In genomic region chr9:15279649-15280490, GRCm38 (mm10) we compare ENCODE assay signal across 8 mouse cellular contexts. TPM values are rescaled to one million over a fixed set of nuclear protein-coding genes. Genes with fewer than 3 reads are reported as not detected.
A peak's percentile ranks its signal among the peaks of the same experiment; 100 is the strongest.
DNase-seq lines count a peak whose midpoint lies in the region; ATAC-seq and TF ChIP-seq lines count a peak whose summit lies in the region.

Gene Med17, minus strand, starts transcription at chr9:15279931.

- intact Hi-C loops in heart, adult 2 months (cut with DNase I), result loop anchor here (2.0 kb wide), 2 partner anchors 27 to 77 kb away; partner anchors contain the start of genes 4931406C07Rik, Cep295 and Taf1d

- ATAC-seq in embryonic facial prominence, embryonic 14.5 days (ENCODE audit: low read depth), result peak; percentile 98
- peak; percentile 98 for ATAC-seq in limb, embryonic 13.5 days (ENCODE audit: low FRiP score, low read depth)
- ATAC-seq in midbrain, embryonic 16.5 days, result peak; percentile 99

- no peaks in the 10 kb centered on the region for H3K27me3 ChIP-seq in embryonic facial prominence, embryonic 14.5 days (replicated peaks; ENCODE audit: control insufficient read depth, insufficient read depth, low read length)
- H3K27me3 ChIP-seq in heart, adult 2 months (ENCODE audit: control insufficient read depth, insufficient read depth, low read length), result no peaks in the 10 kb centered on the region
- H3K27me3 ChIP-seq in limb, embryonic 13.5 days, result no peaks in the 10 kb centered on the region
- H3K27me3 ChIP-seq in midbrain, embryonic 16.5 days (ENCODE audit: control insufficient read depth, insufficient read depth, low read depth, low read length), result no peaks in the 10 kb centered on the region

- peak; percentile 86 for TF ChIP-seq EP300 in heart, adult 2 months (IDR thresholded peaks at IDR 0.05; ENCODE audit: insufficient read depth, low read depth, low read length)

- no peaks in the 10 kb centered on the region; the same call in none of the 2 replicates for H3K79me2 ChIP-seq in heart, adult 2 months (replicated peaks; ENCODE audit: control insufficient read depth, insufficient read depth, low read length)

- no peaks in the 10 kb centered on the region for H3K9me3 ChIP-seq in embryonic facial prominence, embryonic 14.5 days (ENCODE audit: control insufficient read depth, low read length)
- no peaks in the 10 kb centered on the region for H3K9me3 ChIP-seq in limb, embryonic 13.5 days
- H3K9me3 ChIP-seq in midbrain, embryonic 16.5 days (replicated peaks; ENCODE audit: control insufficient read depth, low read length, poor library complexity, severe bottlenecking), result no peaks in the 10 kb centered on the region

- 1% methylated on average over 40 of the region's 57 CpGs for WGBS in embryonic facial prominence, embryonic 14.5 days
- under 1% methylated on average over 57 of the region's 57 CpGs for WGBS in heart, adult 2 months
- WGBS in limb, embryonic 13.5 days, result under 1% methylated on average over 57 of the region's 57 CpGs
- WGBS in midbrain, embryonic 16.5 days, result 1% methylated on average over 56 of the region's 57 CpGs

- H3K4me1 ChIP-seq in embryonic facial prominence, embryonic 14.5 days (ENCODE audit: control insufficient read depth, insufficient read depth, low read length), result peaks cover 14% of the 10 kb centered on the region
- H3K4me1 ChIP-seq in heart, adult 2 months (ENCODE audit: control insufficient read depth, insufficient read depth, low read length), result peaks cover 5% of the 10 kb centered on the region
- peaks cover 24% of the 10 kb centered on the region for H3K4me1 ChIP-seq in limb, embryonic 13.5 days
- peaks cover 20% of the 10 kb centered on the region for H3K4me1 ChIP-seq in midbrain, embryonic 16.5 days (ENCODE audit: control insufficient read depth, insufficient read depth, low read length)

- H3K27ac ChIP-seq in embryonic facial prominence, embryonic 14.5 days (replicated peaks; ENCODE audit: low read depth, low read length), result peak within 1 kb of the TSS; percentile 79
- peak within 1 kb of the TSS; percentile 89 for H3K27ac ChIP-seq in heart, adult 2 months
- peak within 1 kb of the TSS; percentile 87 for H3K27ac ChIP-seq in limb, embryonic 13.5 days
- peak within 1 kb of the TSS; percentile 89 for H3K27ac ChIP-seq in midbrain, embryonic 16.5 days (ENCODE audit: low read length)

- peak within 1 kb of the TSS; percentile 95 for H3K9ac ChIP-seq in embryonic facial prominence, embryonic 14.5 days (ENCODE audit: low read depth, low read length)
- peak within 1 kb of the TSS; percentile 99 for H3K9ac ChIP-seq in heart, adult 2 months (ENCODE audit: low read depth, low read length)
- peak within 1 kb of the TSS; percentile 97 for H3K9ac ChIP-seq in limb, embryonic 13.5 days
- peak within 1 kb of the TSS; percentile 99 for H3K9ac ChIP-seq in midbrain, embryonic 16.5 days (ENCODE audit: low read depth, low read length)

- peaks cover 27% of the 10 kb centered on the region for H3K36me3 ChIP-seq in embryonic facial prominence, embryonic 14.5 days (ENCODE audit: control insufficient read depth, insufficient read depth, low read length)
- H3K36me3 ChIP-seq in heart, adult 2 months (ENCODE audit: control insufficient read depth, insufficient read depth, low read length), result peaks cover 2% of the 10 kb centered on the region
- H3K36me3 ChIP-seq in limb, embryonic 13.5 days, result peaks cover 24% of the 10 kb centered on the region
- peaks cover 13% of the 10 kb centered on the region for H3K36me3 ChIP-seq in midbrain, embryonic 16.5 days (ENCODE audit: control insufficient read depth, insufficient read depth, low read length)

- peak; percentile 93 for DNase-seq in 3T3-L1 (ENCODE audit: low read depth, low spot score)
- DNase-seq in adrenal gland, postnatal 4 days (ENCODE audit: low spot score in 2 of 2), result peak; percentile 76 to 85
- peak; percentile 97 for DNase-seq in embryonic facial prominence, embryonic 14.5 days (ENCODE audit: low spot score)
- peak; percentile 95 for DNase-seq in heart, adult 2 months
- peak; percentile 92 to 94 for DNase-seq in kidney, adult 8-10 months
- DNase-seq in spleen, postnatal 10 days (ENCODE audit: low spot score in 2 of 2), result peak; percentile 85 to 92

- TF ChIP-seq POLR2A in heart, adult 2 months (IDR thresholded peaks at IDR 0.05; ENCODE audit: insufficient read depth, low read depth, low read length), result peak; percentile 92

- peak within 1 kb of the TSS; percentile 96 for H3K4me3 ChIP-seq in embryonic facial prominence, embryonic 14.5 days (ENCODE audit: low read depth, low read length)
- peak within 1 kb of the TSS; percentile 90 for H3K4me3 ChIP-seq in heart, adult 2 months
- peak within 1 kb of the TSS; percentile 98 for H3K4me3 ChIP-seq in limb, embryonic 13.5 days
- H3K4me3 ChIP-seq in midbrain, embryonic 16.5 days (ENCODE audit: low read depth, low read length), result peak within 1 kb of the TSS; percentile 61

- H3K4me2 ChIP-seq in embryonic facial prominence, embryonic 14.5 days (ENCODE audit: low read depth, low read length), result peak within 1 kb of the TSS; percentile 55
- peak within 1 kb of the TSS; percentile 82 for H3K4me2 ChIP-seq in limb, embryonic 13.5 days (replicated peaks)
- peak within 1 kb of the TSS; percentile 65 for H3K4me2 ChIP-seq in midbrain, embryonic 16.5 days (ENCODE audit: low read length)

- TF ChIP-seq CTCF in heart, adult 2 months (IDR thresholded peaks at IDR 0.05), result peak; percentile 3; the same call in 1 of the 2 replicates

RNA-seq across cellular contexts. Expression of gene Med17, which starts in this region (rescaled TPM):
- total RNA-seq in adrenal gland, postnatal 4 days (2021), result 10 to 100 TPM; 46.9 to 51.3 TPM
- polyA plus RNA-seq in embryonic facial prominence, embryonic 14.5 days (2014; fragmentation: Nextera tagmentation; extraction: Ambion mirVana), result 30.1 and 35.5 TPM in 2 replicates
- total RNA-seq in heart, adult 2 months (2021), result 10 to 100 TPM; 14.3 to 14.6 TPM
- polyA plus RNA-seq in heart, adult 2 months (2012; rRNA removed), result 10.3 and 13.6 TPM in 2 replicates
- polyA plus RNA-seq in limb, embryonic 13.5 days (2015; fragmentation: Nextera tagmentation; extraction: Ambion mirVana), result 34.5 and 37.0 TPM in 2 replicates
- polyA plus RNA-seq in midbrain, embryonic 16.5 days (2015; fragmentation: Nextera tagmentation; extraction: Ambion mirVana), result 29.1 and 29.7 TPM in 2 replicates

Comparison
In these comparisons a context has a peak if more than half of its experiments do, and no peak if none do; other contexts are left out.
1. Peak in every context shown above with its lines: DNase-seq, ATAC-seq, H3K4me3 ChIP-seq and H3K27ac ChIP-seq.